Mouse (Mus musculus): ENCODE data around the gene Peli3. TPM values are rescaled to one million over a fixed set of nuclear protein-coding genes. Genes with fewer than 3 reads are reported as not detected.

The Peli3 gene
- total RNA-seq (2023), result 1 to 10 TPM; 1.7 to 4.2 TPM

GRCm38 (mm10) chr19:4942551-4943252 is at the start of gene Peli3:
TSS of gene Peli3 (minus strand) at chr19:4943127.

GRCm38 (mm10) chr19:4990256-4990625 is 47.3 kb upstream of the Peli3 start, which contains the start of gene Npas4:
TSS of gene Npas4 (minus strand) at chr19:4990316.

GRCm38 (mm10) chr19:4961928-4962601 is 19.1 kb upstream of the Peli3 start, which contains the start of gene Mrpl11:
TSS of gene Mrpl11 (plus strand) at chr19:4962147.

GRCm38 (mm10) chr19:4927904-4928531 is 14.9 kb downstream of the Peli3 start, which contains the start of gene Dpp3:
TSS of gene Dpp3 (minus strand) at chr19:4928287.

GRCm38 (mm10) chr19:4905979-4906794 is 36.7 kb downstream of the Peli3 start, which contains the start of gene Bbs1:
TSS of gene Bbs1 (minus strand) at chr19:4906628.

Other genes with a start within 250 kb of the Peli3 start
- not detected for gene Gm960, start 244.5 kb downstream of the Peli3 start, total RNA-seq (2023)
- gene Sptbn2, start 232.0 kb downstream of the Peli3 start, total RNA-seq (2023), result not detected
- gene Rbm4b, start 186.6 kb downstream of the Peli3 start, total RNA-seq (2023), result 10 to 100 TPM; 27.3 to 27.7 TPM
- gene Rbm4, start 149.2 kb downstream of the Peli3 start, total RNA-seq (2023), result 10 to 100 TPM; 69.7 to 74.8 TPM
- gene Gm21992, start 131.5 kb downstream of the Peli3 start, total RNA-seq (2023), result 10 to 100 TPM; 36.7 to 45.2 TPM
- 10 to 100 TPM; 63.8 to 98.1 TPM for gene Rbm14, start 131.5 kb downstream of the Peli3 start, total RNA-seq (2023)
- gene Ccs, start 103.8 kb downstream of the Peli3 start, total RNA-seq (2023), result 10 to 100 TPM; 23.0 to 24.4 TPM
- not detected for gene Ccdc87, start 103.8 kb downstream of the Peli3 start, total RNA-seq (2023)
- gene Ctsf, start 88.0 kb downstream of the Peli3 start, total RNA-seq (2023), result under 1 TPM in 1 of 2 experiments, not detected in 1; 0.87 TPM
- gene Actn3, start 65.2 kb downstream of the Peli3 start, total RNA-seq (2023), result not detected
- 1 to 10 TPM; 7.9 to 9.3 TPM for gene Zdhhc24, start 64.5 kb downstream of the Peli3 start, total RNA-seq (2023)
- 1 to 10 TPM; 4.1 to 4.3 TPM for gene Bbs1, start 36.5 kb downstream of the Peli3 start, total RNA-seq (2023)
- 10 to 100 TPM; 78.9 to 86.2 TPM for gene Dpp3, start 14.8 kb downstream of the Peli3 start, total RNA-seq (2023)
- gene Mrpl11, start 19.0 kb upstream of the Peli3 start, total RNA-seq (2023), result 10 to 100 TPM; 22.0 to 39.4 TPM
- not detected for gene Npas4, start 47.2 kb upstream of the Peli3 start, total RNA-seq (2023)
- 1 to 10 TPM; 5.6 to 9.4 TPM for gene Slc29a2, start 80.7 kb upstream of the Peli3 start, total RNA-seq (2023)
- gene B4gat1, start 95.7 kb upstream of the Peli3 start, total RNA-seq (2023), result 1 to 10 TPM; 4.8 TPM
- gene AC124502.3, start 95.8 kb upstream of the Peli3 start, total RNA-seq (2023), result 1 to 10 TPM; 1.2 to 2.8 TPM
- gene Brms1, start 98.2 kb upstream of the Peli3 start, total RNA-seq (2023), result 10 to 100 TPM; 63.7 to 71.9 TPM
- 1 to 10 TPM; 2.5 to 5.3 TPM for gene Rin1, start 107.4 kb upstream of the Peli3 start, total RNA-seq (2023)
- gene Cd248, start 125.0 kb upstream of the Peli3 start, total RNA-seq (2023), result not detected
- gene Tmem151a, start 142.4 kb upstream of the Peli3 start, total RNA-seq (2023), result not detected
- 10 to 100 TPM; 29.3 to 49.9 TPM for gene Yif1a, start 145.4 kb upstream of the Peli3 start, total RNA-seq (2023)
- 1 to 10 TPM; 1.2 to 2.2 TPM for gene Cnih2, start 155.4 kb upstream of the Peli3 start, total RNA-seq (2023)
- gene Rab1b, start 163.9 kb upstream of the Peli3 start, total RNA-seq (2023), result 100 to 1,000 TPM; 102 to 110 TPM
- 10 to 100 TPM; 42.3 to 50.5 TPM for gene Klc2, start 175.4 kb upstream of the Peli3 start, total RNA-seq (2023)